Mouse (Mus musculus) embryonic facial prominence, embryonic 13.5 days (tissue): Measurements from ENCODE around the gene Ppm1a. TPM values are rescaled to one million over a fixed set of nuclear protein-coding genes. Genes with fewer than 3 reads are reported as not detected.

Experiments used
- ATAC-seq: fragments of 200-750 bp; cut with Nextera tagmentation; 2 replicates; pipeline ENCODE4 v1.8.0; 2017; ENCODE audit warnings: low read depth; ENCODE audit not compliant: insufficient number of reproducible peaks, insufficient read depth, low FRiP score, low TSS enrichment
- H3K27ac ChIP-seq: fragments of 300-500 bp; sonication (generic); 2 replicates; pipeline ENCODE4 v1.5.1; 2015; ENCODE audit warnings: moderate library complexity, mild to moderate bottlenecking, inconsistent platforms
- H3K27me3 ChIP-seq: fragments of 300-500 bp; sonication (generic); 2 replicates; pipeline ENCODE4 v1.6.1; 2015; ENCODE audit warnings: mild to moderate bottlenecking, inconsistent platforms
- H3K36me3 ChIP-seq: fragments of 300-500 bp; sonication (generic); 2 replicates; pipeline ENCODE4 v1.6.1; 2015; ENCODE audit warnings: mild to moderate bottlenecking, inconsistent platforms
- H3K4me1 ChIP-seq: fragments of 300-500 bp; sonication (generic); 2 replicates; pipeline ENCODE4 v1.6.1; 2015; ENCODE audit warnings: inconsistent platforms
- H3K4me2 ChIP-seq: fragments of 300-500 bp; sonication (generic); 2 replicates; pipeline ENCODE4 v1.6.1; 2015; ENCODE audit warnings: moderate library complexity, mild to moderate bottlenecking, inconsistent platforms
- H3K4me3 ChIP-seq: fragments of 300-500 bp; sonication (generic); 2 replicates; pipeline ENCODE4 v1.5.1; 2015; ENCODE audit warnings: mild to moderate bottlenecking, inconsistent platforms
- H3K9ac ChIP-seq: fragments of 300-500 bp; sonication (generic); 2 replicates; pipeline ENCODE4 v1.6.1; 2015; ENCODE audit warnings: mild to moderate bottlenecking, inconsistent platforms
- H3K9me3 ChIP-seq: fragments of 300-500 bp; sonication (generic); 2 replicates; pipeline ENCODE4 v1.6.1; 2016; ENCODE audit warnings: inconsistent platforms
- WGBS: fragments of 180-500 bp; shearing (Covaris S2); methylation state at CpG from one replicate; pipeline ENCODE4 v1.1.7; 2015; ENCODE audit warnings: mixed read lengths; 5-methylcytosine and 5-hydroxymethylcytosine counted together
- polyA plus RNA-seq: library from polyadenylated mRNA; unstranded; fragments of >200 nt; fragmentation: Nextera tagmentation; extraction: Ambion mirVana; gene quantifications from 2 replicates; pipeline ENCODE4 v1.2.1, GENCODE M21; 2015

Ppm1a gene
- polyA plus RNA-seq = 46.6 and 54.8 TPM in 2 replicates

- H3K4me1 ChIP-seq = peaks cover 19% of the 10 kb centered on the region
Observed at GRCm38 (mm10) chr12:72757086-72757485, at the start of gene Ppm1a. Gene Ppm1a (plus strand): TSS chr12:72757455.

GRCm38 (mm10) chr12:72709981-72710380, 47.3 kb upstream of the Ppm1a start:
- no peak for ATAC-seq
- Histone ChIP-seq H3K27ac (no peak overlapping the region), H3K4me2 (no peak overlapping the region), H3K36me3 (no peaks in the 10 kb centered on the region), H3K4me3 (no peak overlapping the region), H3K27me3 (no peaks in the 10 kb centered on the region), H3K9ac (no peak overlapping the region), H3K4me1 (no peaks in the 10 kb centered on the region), H3K9me3 (no peaks in the 10 kb centered on the region)
- WGBS = 91% methylated on average over 3 of the region's 3 CpGs

More at GRCm38 (mm10) chr12:72757086-72757485, at the start of gene Ppm1a:
- Histone ChIP-seq H3K27me3 (no peaks in the 10 kb centered on the region), H3K27ac (no peak within 1 kb of the TSS), H3K9me3 (no peaks in the 10 kb centered on the region), H3K4me3 (no peak within 1 kb of the TSS), H3K9ac (no peak within 1 kb of the TSS), H3K36me3 (no peaks in the 10 kb centered on the region), H3K4me2 (no peak within 1 kb of the TSS)
- ATAC-seq = no peak
- 8% methylated on average over 4 of the region's 4 CpGs for WGBS

- no peaks in the 10 kb centered on the region for H3K9me3 ChIP-seq
- no peak overlapping the region for H3K4me2 ChIP-seq
- WGBS = 85% methylated on average over 2 of the region's 2 CpGs
- H3K4me3 ChIP-seq = no peak overlapping the region
- no peak overlapping the region for H3K9ac ChIP-seq
- H3K27me3 ChIP-seq = no peaks in the 10 kb centered on the region
- peaks cover 11% of the 10 kb centered on the region; the same call in 1 of the 2 replicates for H3K4me1 ChIP-seq
- H3K36me3 ChIP-seq = no peaks in the 10 kb centered on the region
- H3K27ac ChIP-seq = no peak overlapping the region
- ATAC-seq = no peak
Observed at GRCm38 (mm10) chr12:72714896-72715295, 42.4 kb upstream of the Ppm1a start.

- ATAC-seq = no peak
- Histone ChIP-seq H3K9ac (no peak overlapping the region), H3K4me3 (no peak overlapping the region), H3K36me3 (no peaks in the 10 kb centered on the region), H3K27ac (no peak overlapping the region), H3K9me3 (no peaks in the 10 kb centered on the region), H3K4me2 (no peak overlapping the region), H3K27me3 (no peaks in the 10 kb centered on the region), H3K4me1 (peaks cover 11% of the 10 kb centered on the region; the same call in 1 of the 2 replicates)
- WGBS = 92% methylated on average over 9 of the region's 9 CpGs
Observed at GRCm38 (mm10) chr12:72715846-72716245, 41.4 kb upstream of the Ppm1a start.

GRCm38 (mm10) chr12:72719046-72719445, 38.2 kb upstream of the Ppm1a start:
- Histone ChIP-seq H3K4me2 (no peak overlapping the region), H3K9ac (no peak overlapping the region), H3K9me3 (no peaks in the 10 kb centered on the region), H3K4me1 (peaks cover 13% of the 10 kb centered on the region; the same call in 1 of the 2 replicates), H3K4me3 (no peak overlapping the region), H3K27me3 (no peaks in the 10 kb centered on the region), H3K27ac (no peak overlapping the region), H3K36me3 (no peaks in the 10 kb centered on the region)
- WGBS = 75% methylated on average over 2 of the region's 2 CpGs
- no peak for ATAC-seq

- WGBS = 70% methylated on average over 11 of the region's 11 CpGs
- Histone ChIP-seq H3K27ac (no peak overlapping the region), H3K4me2 (no peak overlapping the region), H3K36me3 (no peaks in the 10 kb centered on the region), H3K4me3 (no peak overlapping the region), H3K9me3 (no peaks in the 10 kb centered on the region), H3K9ac (no peak overlapping the region), H3K4me1 (peaks cover 14% of the 10 kb centered on the region; the same call in 1 of the 2 replicates), H3K27me3 (no peaks in the 10 kb centered on the region)
- ATAC-seq = no peak
Observed at GRCm38 (mm10) chr12:72719452-72720087, 37.7 kb upstream of the Ppm1a start.

- Histone ChIP-seq H3K4me3 (no peak overlapping the region), H3K36me3 (no peaks in the 10 kb centered on the region), H3K4me1 (peaks cover 14% of the 10 kb centered on the region; the same call in 1 of the 2 replicates), H3K27me3 (no peaks in the 10 kb centered on the region), H3K4me2 (no peak overlapping the region), H3K9ac (no peak overlapping the region), H3K9me3 (no peaks in the 10 kb centered on the region), H3K27ac (no peak overlapping the region)
- no peak for ATAC-seq
- WGBS = 80% methylated on average over 5 of the region's 5 CpGs
Observed at GRCm38 (mm10) chr12:72721710-72722109, 35.5 kb upstream of the Ppm1a start.

GRCm38 (mm10) chr12:72723965-72724364, 33.3 kb upstream of the Ppm1a start:
- Histone ChIP-seq H3K4me2 (no peak overlapping the region), H3K27me3 (no peaks in the 10 kb centered on the region), H3K9ac (no peak overlapping the region), H3K9me3 (no peaks in the 10 kb centered on the region), H3K27ac (no peak overlapping the region), H3K36me3 (no peaks in the 10 kb centered on the region), H3K4me3 (no peak overlapping the region), H3K4me1 (0 out of 2 replicates have a peak, but pooled peaks cover 3% of the 10 kb centered on the region)
- 30% methylated on average over 3 of the region's 3 CpGs for WGBS
- no peak for ATAC-seq

GRCm38 (mm10) chr12:72727021-72727420, 30.2 kb upstream of the Ppm1a start:
- H3K4me1 ChIP-seq = 0 out of 2 replicates have a peak, but pooled peaks cover 3% of the 10 kb centered on the region
- H3K4me3 ChIP-seq = no peak overlapping the region
- H3K4me2 ChIP-seq = no peak overlapping the region
- no peak overlapping the region for H3K27ac ChIP-seq
- H3K9me3 ChIP-seq = no peaks in the 10 kb centered on the region
- WGBS = 83% methylated on average over 8 of the region's 8 CpGs
- no peaks in the 10 kb centered on the region for H3K36me3 ChIP-seq
- no peak overlapping the region for H3K9ac ChIP-seq
- ATAC-seq = no peak
- H3K27me3 ChIP-seq = no peaks in the 10 kb centered on the region

- WGBS = 51% methylated on average over 5 of the region's 5 CpGs
- Histone ChIP-seq H3K4me3 (no peak overlapping the region), H3K4me2 (no peak overlapping the region), H3K27me3 (no peaks in the 10 kb centered on the region), H3K27ac (no peak overlapping the region), H3K36me3 (no peaks in the 10 kb centered on the region), H3K9me3 (no peaks in the 10 kb centered on the region), H3K4me1 (0 out of 2 replicates have a peak, but pooled peaks cover 3% of the 10 kb centered on the region), H3K9ac (no peak overlapping the region)
- no peak for ATAC-seq
Observed at GRCm38 (mm10) chr12:72727611-72728010, 29.6 kb upstream of the Ppm1a start.

- H3K4me2 ChIP-seq = no peak overlapping the region
- 48% methylated on average over 2 of the region's 2 CpGs for WGBS
- no peaks in the 10 kb centered on the region for H3K27me3 ChIP-seq
- no peak for ATAC-seq
- H3K9ac ChIP-seq = no peak overlapping the region
- H3K4me3 ChIP-seq = no peak overlapping the region
- no peaks in the 10 kb centered on the region for H3K36me3 ChIP-seq
- H3K9me3 ChIP-seq = no peaks in the 10 kb centered on the region
- H3K27ac ChIP-seq = no peak overlapping the region
- no peaks in the 10 kb centered on the region for H3K4me1 ChIP-seq
Observed at GRCm38 (mm10) chr12:72734112-72734511, 23.1 kb upstream of the Ppm1a start.

GRCm38 (mm10) chr12:72741176-72741575, 16.1 kb upstream of the Ppm1a start:
- no peaks in the 10 kb centered on the region for H3K36me3 ChIP-seq
- ATAC-seq = no peak
- no peak overlapping the region for H3K27ac ChIP-seq
- no peak overlapping the region for H3K4me3 ChIP-seq
- H3K9ac ChIP-seq = no peak overlapping the region
- H3K9me3 ChIP-seq = no peaks in the 10 kb centered on the region
- 0 out of 2 replicates have a peak, but pooled peaks cover 2% of the 10 kb centered on the region for H3K4me1 ChIP-seq
- H3K4me2 ChIP-seq = no peak overlapping the region
- H3K27me3 ChIP-seq = no peaks in the 10 kb centered on the region
- WGBS = 71% methylated on average over 6 of the region's 6 CpGs
